Mouse (Mus musculus) kidney, postnatal 10 days (tissue): Measurements from ENCODE around the gene Olfr1506.
"Not testable (repeated sequence)": the region's sequence is repeated elsewhere in the genome, so short reads cannot be mapped to it uniquely, and the experiment has no call there.

Source experiments
- DNase-seq: peaks from one replicate; pipeline ENCODE4 v3.0.0; 2021; ENCODE audit warnings: mixed read lengths

Olfr1506 gene

DNA sequence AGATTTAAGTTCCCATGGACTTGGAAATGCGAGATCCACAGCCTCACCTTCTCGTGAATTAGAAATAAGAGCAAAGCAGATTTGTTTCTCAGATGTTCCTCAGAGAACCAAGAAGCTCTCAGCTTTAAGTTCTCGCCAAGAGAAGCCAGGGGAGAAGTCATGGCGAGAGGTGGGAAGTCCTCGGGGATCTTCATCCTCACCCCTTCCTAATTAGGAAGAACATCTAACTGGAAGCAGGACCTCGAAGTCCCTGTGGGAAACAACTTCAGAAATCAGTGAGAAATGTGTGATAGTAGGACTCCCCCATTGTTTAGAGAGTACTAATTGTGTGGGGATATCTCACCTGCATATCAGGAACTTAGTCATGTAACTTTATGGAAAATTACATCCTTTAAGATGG is at the start of gene Olfr1506:
Gene Olfr1506, minus strand, starts transcription at position 101 of the 400 bp plus-strand sequence.
- DNase-seq: not testable (repeated sequence)

- DNase-seq: no peak
Observed at GRCm38 (mm10) chr2:90270932-90271331, 46.6 kb upstream of the Olfr1506 start, which contains the start of gene Olfr1271. Gene Olfr1271, minus strand, starts transcription at chr2:90271032.

- DNase-seq: no peak
Observed at GRCm38 (mm10) chr2:90257492-90257891, 33.2 kb upstream of the Olfr1506 start, which contains the start of gene Olfr142. Gene Olfr142, minus strand, starts transcription at chr2:90257592.

DNA sequence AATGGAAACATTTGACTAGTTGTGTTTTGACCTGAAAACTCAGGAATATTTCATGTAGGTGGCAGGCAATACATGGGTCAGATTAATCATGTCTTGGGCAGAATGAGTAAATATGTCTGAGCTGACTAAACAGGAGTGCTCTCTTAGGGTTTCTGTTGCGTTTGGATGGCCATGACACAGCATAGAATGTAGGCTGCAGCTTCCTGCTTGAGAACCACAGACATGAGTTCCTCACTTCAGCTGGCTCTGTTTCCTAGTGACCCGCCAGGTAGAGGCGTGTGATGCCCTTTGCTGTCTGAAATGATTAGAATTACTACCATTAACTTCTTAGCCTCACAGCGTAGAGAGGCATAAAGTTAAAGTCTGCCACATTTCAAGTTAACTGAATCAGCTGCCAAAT is 24.7 kb downstream of the Olfr1506 start:
- not testable (repeated sequence) for DNase-seq

GRCm38 (mm10) chr2:90195285-90195684 is 29.0 kb downstream of the Olfr1506 start:
- not testable (repeated sequence) for DNase-seq

- not testable (repeated sequence) for DNase-seq
Observed at GRCm38 (mm10) chr2:90194750-90195149, 29.5 kb downstream of the Olfr1506 start.

- DNase-seq: not testable (repeated sequence)
Observed at GRCm38 (mm10) chr2:90187082-90187481, 37.2 kb downstream of the Olfr1506 start.

GRCm38 (mm10) chr2:90186082-90186481 is 38.2 kb downstream of the Olfr1506 start:
- DNase-seq: not testable (repeated sequence)
